Mouse (Mus musculus): Measurements from ENCODE around the gene Ezh2. TPM values are rescaled to one million over a fixed set of nuclear protein-coding genes. Genes with fewer than 3 reads are reported as not detected.

Ezh2 gene
- 10 to 100 TPM; 73.5 to 78.0 TPM for total RNA-seq (2023)

DNA sequence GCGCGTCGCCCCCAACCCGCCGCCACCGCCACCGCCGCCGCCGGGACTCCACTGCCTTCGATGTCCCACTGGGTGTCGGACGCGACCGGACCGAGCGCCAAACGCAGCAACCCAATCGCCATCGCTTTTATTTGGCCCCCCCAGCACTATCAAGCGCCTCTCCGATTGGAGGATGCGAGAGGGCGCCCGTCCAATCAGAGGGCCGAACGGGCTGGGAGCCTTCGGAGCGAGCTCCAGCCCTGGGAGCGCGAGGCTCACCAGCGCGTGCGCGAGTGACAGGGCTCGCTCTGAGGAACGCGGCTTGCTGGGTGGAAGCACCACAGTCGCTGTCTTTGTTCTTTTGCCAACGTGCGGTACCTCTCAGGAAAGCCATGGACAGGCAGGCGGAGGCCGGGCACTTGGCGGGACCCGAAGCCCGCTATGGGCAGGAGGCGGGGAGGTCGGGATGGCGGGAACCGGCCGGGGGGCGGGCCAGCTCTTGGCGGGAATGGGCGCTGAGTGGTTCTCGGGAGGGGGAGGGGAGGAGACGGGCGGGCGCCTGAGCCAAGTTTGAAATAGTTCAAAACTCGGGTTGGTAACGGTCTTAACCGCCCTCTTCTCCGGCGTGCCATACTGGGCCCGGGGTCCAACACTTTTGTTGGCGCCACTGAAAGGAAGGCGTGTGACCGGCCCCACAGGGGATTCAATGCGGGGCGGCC, at the start of gene Ezh2:
TSS of gene Ezh2 (minus strand) at position 416 of the 698 bp plus-strand sequence.

Other genes starting within 250 kb of the Ezh2 start
- gene Cul1, start 141.9 kb downstream of the Ezh2 start, total RNA-seq (2023): 10 to 100 TPM; 62.9 to 70.9 TPM
- 10 to 100 TPM; 44.9 to 46.9 TPM for gene Pdia4, start 218.1 kb upstream of the Ezh2 start, total RNA-seq (2023)
- gene Zfp786, start 235.5 kb upstream of the Ezh2 start, total RNA-seq (2023): under 1 TPM; 0.11 to 0.35 TPM
- gene Zfp398, start 240.3 kb upstream of the Ezh2 start, total RNA-seq (2023): 1 to 10 TPM; 9.1 to 9.7 TPM